Mouse (Mus musculus) liver (tissue): ENCODE results near the gene Pla2g4f.

Experiments used
- DNase-seq: peaks from one replicate; pipeline ENCODE4 v3.0.0-alpha.2; 2020; ENCODE audit warnings: mixed read lengths

Pla2g4f gene

DNA sequence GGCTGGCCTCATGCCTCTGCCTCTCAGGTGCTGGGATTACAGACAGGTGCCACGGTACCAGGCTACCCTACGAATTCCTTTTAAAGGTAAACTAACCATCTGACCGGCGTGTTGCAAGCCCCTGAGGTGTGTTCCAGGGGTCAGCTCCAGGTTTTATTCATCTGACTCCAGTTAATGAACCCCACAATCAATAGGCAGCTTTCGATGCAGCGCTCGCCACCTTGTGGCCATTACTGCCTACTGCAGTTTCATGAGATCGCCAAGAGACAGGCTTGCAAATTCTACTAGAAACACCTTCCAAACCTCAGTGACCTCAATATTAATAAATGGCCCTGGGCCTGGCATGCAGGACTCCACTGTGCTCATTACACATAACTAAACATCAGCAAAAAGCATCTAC is 34.0 kb downstream of the Pla2g4f start:
- peak; percentile 55 for DNase-seq

DNA sequence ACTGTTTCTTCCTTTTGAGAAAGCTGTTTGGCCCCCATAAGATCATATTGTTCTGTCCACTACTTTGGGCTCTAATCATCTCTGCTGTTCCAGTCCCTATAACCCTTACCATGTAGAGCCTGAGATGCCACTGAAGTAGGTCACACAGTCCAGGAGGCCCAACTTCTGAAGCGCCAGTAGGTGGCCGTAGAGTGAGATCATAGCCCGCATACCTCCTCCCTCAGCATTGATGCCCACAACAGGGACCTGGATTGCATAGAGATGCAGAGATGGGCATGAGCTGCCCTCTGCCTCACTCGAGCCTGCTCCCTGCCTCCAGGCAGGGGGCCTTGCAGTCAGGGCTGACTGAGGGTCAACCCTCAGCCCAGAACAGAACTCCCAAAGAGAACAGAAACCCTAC is 37.0 kb downstream of the Pla2g4f start:
- DNase-seq: no peak

DNA sequence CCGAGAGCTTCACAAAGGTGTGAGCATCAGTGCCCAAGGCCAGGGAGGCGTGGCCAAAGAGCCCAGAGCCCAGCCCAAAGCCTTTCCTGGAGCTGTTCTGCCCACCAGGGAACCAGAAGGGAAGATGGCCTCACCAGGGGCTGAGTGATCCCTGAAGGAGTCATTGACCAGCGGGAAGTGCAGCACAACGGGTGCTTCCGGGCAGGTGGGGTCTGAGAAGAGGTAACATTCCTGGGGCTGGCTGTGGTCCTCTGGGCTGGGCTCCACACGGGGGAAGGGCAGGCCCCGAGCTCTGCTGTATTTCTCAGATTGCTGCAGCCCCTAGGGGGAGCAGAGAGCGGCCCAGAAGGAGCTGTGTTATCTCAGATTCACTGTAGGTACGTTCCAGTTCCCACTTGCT is 45.3 kb downstream of the Pla2g4f start:
- peak; percentile 24 for DNase-seq

DNA sequence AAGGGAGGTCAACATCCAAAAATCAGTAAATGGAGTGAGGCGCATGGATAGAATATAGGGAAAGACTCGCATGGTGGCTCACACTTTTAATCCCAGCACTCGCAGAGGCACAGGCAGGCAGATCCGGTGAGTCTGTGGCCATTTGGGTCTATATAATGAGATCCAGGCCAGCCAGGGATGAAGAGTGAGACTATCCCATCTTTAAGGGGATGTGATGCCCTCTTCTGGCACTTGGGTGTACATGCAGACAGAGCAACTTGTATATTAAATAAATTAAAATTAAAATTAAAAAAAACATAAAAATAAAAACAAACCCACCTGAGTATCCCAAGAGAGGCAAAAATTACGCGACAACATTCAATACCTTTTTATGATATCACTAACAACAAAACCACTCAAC is 48.4 kb downstream of the Pla2g4f start:
- no peak for DNase-seq

DNA sequence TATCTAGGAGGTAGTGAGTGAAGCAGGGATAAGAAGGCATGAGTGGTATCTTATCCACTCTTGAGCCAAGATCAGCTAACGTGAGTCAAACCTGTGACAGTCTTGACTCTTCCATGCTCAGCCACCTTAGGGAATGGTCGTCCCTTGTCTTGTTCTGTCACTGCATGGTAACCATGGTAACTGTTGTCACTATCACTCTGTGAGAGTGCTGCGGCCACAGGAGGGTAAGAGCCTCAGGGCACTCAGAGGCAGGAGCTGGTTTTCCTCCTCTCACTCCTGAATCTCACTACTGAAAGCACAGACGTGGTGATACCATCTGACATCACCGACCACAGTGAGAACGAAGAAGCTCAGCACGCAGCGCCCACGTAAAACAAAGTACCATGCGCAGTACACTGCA is 49.1 kb downstream of the Pla2g4f start:
- DNase-seq: no peak

DNA sequence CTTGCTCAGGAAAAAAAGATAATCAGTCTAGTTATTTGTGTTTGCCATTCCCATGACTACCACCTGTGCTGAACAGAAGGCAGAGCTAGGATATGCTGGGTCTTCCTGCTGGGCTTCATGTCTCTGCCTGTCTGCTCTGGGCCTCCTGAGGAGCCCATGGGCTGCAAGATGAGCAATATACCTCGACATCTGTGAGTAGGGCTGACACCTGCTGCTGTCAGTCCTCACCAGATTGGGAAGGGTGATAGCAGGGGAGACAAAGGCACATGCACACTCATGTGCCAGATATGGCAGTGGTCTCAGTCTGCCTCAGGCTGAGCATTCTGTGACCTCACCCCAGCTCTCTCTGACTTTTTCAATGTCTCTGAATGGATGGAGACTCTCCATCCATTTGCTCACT is 51.1 kb downstream of the Pla2g4f start:
- no peak for DNase-seq

DNA sequence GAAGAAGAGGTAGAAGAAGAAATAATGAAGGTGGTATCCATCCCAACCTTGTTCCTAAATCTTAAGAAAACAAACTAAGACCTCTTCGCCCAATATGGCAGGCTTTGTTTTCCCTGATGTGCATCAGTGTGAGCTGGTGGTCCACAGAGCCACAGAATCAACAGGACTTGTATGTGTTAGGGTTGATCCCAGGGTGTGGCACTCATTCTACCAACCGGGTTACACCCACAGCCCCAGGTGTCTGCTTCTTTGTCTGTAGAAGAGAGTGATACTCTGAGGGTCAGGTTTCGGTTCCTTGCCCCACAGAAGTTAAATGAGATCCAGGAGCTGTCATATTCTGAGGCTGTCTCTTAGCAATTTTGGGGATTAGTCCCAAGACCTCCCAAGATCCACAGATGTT is 52.6 kb downstream of the Pla2g4f start:
- no peak for DNase-seq

DNA sequence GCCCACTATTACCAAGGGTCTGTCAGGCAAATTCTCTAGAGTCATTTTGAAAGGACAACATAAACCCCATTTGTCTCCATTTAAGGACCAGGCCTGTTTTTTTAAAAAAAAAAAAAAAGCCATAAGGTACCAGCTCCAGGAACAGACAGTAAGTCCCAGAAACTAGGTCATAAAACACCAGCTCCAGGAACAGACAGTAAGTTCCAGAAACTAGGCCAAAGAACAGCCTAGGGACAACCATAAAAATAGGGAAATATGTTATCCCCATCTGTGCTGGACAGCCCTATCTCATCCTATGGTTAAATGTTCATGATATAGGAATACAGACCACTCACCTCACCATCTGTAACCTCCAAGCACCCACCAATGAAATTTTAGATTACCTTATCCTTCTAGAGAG is 57.7 kb downstream of the Pla2g4f start:
- DNase-seq: no peak

DNA sequence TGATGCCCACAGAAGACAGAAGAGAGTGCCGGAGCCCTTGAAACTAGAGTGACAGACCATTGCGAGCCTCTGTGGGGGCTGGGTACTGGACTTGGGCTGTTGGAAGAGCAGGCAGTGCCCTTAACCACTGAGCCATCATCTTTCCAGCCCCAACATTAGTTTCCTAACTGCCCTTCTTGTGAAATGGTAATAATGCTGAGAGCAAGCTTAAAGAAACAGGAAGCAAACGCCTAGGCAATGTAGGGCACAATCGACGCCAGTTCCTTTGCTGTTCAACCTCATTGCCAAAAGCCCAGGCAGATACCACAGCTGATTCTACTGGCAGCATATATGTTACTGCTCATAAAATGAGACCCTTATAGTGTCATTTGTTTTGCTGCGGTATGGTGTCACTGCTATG is 61.3 kb downstream of the Pla2g4f start:
- no peak for DNase-seq
